Mouse (Mus musculus): Measurements from ENCODE around the gene Vrk3. TPM values are rescaled to one million over a fixed set of nuclear protein-coding genes. Genes with fewer than 3 reads are reported as not detected.

The Vrk3 gene
- polyA plus RNA-seq (2012; rRNA removed) (22.2 and 23.7 TPM in 2 replicates), polyA plus RNA-seq (2014; fragmentation: Nextera tagmentation; extraction: Ambion mirVana) (20.4 and 22.2 TPM in 2 replicates)

DNA sequence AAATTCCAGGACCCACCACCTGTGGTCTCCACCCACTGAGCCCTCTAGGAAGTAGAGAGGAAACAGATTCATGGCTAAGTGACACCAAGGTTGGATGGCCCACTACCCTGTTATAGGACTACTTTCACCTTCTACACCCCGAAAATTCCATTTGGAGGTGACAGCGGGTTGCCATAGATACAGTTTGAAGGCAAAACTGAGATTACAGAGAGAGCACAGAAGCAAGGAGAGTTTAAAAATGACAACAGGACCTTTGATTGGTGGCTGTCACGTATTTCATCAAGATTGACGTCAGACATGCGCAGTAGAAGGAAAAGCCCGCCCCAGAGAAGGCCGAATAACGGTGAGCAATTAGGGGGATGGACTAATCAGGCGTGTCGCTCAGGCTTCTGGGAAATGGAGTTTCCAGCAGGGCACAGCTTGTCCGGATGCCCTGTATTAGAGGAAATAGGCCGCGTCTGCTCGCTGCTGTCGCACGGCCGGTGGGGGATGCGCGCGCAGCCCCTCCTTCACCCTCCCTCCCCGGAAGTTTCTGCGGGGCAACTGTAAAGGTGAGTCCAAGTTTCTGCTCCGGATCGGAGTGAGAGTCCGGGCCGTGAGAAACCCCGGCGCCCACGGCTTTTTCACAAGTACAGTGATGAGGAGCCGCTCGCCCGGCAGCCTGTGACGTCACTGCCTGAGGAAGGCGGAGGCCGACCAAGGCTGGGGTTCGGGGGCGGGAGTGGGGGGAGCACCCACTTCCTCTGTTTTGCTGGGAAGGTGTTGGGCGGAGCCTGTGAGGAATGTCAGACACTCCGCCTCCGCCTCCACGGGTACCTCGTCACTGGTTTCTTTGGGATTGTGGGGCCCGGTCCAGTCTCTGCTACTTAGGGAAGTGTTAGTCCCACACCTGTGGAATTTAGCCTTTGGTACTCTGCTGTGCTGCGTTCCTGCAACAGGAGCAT, at the start of gene Vrk3:
TSS of gene Vrk3 (plus strand) at position 313 of the 944 bp plus-strand sequence.
- Histone ChIP-seq H3K36me3 (replicated peaks; ENCODE audit: control insufficient read depth, insufficient read depth, low read depth) (peaks cover 7% of the 10 kb centered on the region), H3K27me3 (ENCODE audit: control insufficient read depth, insufficient read depth, low read length) (no peaks in the 10 kb centered on the region), H3K4me2 (ENCODE audit: low read depth) (peak within 1 kb of the TSS; percentile 94), H3K9ac (replicated peaks) (peak within 1 kb of the TSS; percentile 87), H3K27ac (peak within 1 kb of the TSS; percentile 96), H3K9me3 (ENCODE audit: control insufficient read depth, low read length) (no peaks in the 10 kb centered on the region), H3K4me3 (ENCODE audit: insufficient read depth in 1 of 2, low read depth in 2 of 2, low read length in 2 of 2) (peak within 1 kb of the TSS; percentile 82 to 92), H3K4me1 (replicated peaks; ENCODE audit: control insufficient read depth in 2 of 2, insufficient read depth in 2 of 2, low read length in 1 of 2) (peaks cover 14 to 18% of the 10 kb centered on the region in 2 experiments)
- DNase-seq (ENCODE audit: low read depth in 3 of 3, low spot score in 3 of 3) (peak; percentile 98), ATAC-seq (ENCODE audit: insufficient read depth) (peak; percentile 98)
- TF ChIP-seq EP300 (IDR thresholded peaks at IDR 0.05; ENCODE audit: low read depth) (peak; percentile 5), CTCF (IDR thresholded peaks at IDR 0.05; ENCODE audit: low read depth) (no peak)
- WGBS (ENCODE audit: insufficient replicate concordance): under 1% methylated on average over 44 of the region's 44 CpGs

- Histone ChIP-seq H3K36me3 (replicated peaks; ENCODE audit: control insufficient read depth, insufficient read depth, low read depth) (no peaks in the 10 kb centered on the region), H3K4me3 (ENCODE audit: insufficient read depth in 1 of 2, low read depth in 2 of 2, low read length in 2 of 2) (no peak overlapping the region), H3K9me3 (ENCODE audit: control insufficient read depth, low read length) (no peaks in the 10 kb centered on the region), H3K4me2 (ENCODE audit: low read depth) (no peak overlapping the region), H3K27ac (no peak overlapping the region), H3K4me1 (replicated peaks; ENCODE audit: control insufficient read depth in 2 of 2, insufficient read depth in 2 of 2, low read length in 1 of 2) (peaks cover 4 to 5% of the 10 kb centered on the region in 2 experiments; a peak in 2 of 4 replicates), H3K27me3 (ENCODE audit: control insufficient read depth, insufficient read depth, low read length) (no peaks in the 10 kb centered on the region), H3K9ac (replicated peaks) (no peak overlapping the region)
- no peak for TF ChIP-seq EP300 (IDR thresholded peaks at IDR 0.05; ENCODE audit: low read depth)
- peak; percentile 59 for TF ChIP-seq CTCF (IDR thresholded peaks at IDR 0.05; ENCODE audit: low read depth)
- ATAC-seq (ENCODE audit: insufficient read depth) (no peak), DNase-seq (ENCODE audit: low read depth in 3 of 3, low spot score in 3 of 3) (no peak)
- WGBS (ENCODE audit: insufficient replicate concordance): 3% methylated on average over 6 of the region's 6 CpGs
Observed at GRCm38 (mm10) chr7:44701921-44702320, 46.3 kb upstream of the Vrk3 start.

- Histone ChIP-seq H3K9ac (replicated peaks) (no peak overlapping the region), H3K36me3 (replicated peaks; ENCODE audit: control insufficient read depth, insufficient read depth, low read depth) (no peaks in the 10 kb centered on the region), H3K27ac (no peak overlapping the region), H3K4me3 (ENCODE audit: insufficient read depth in 1 of 2, low read depth in 2 of 2, low read length in 2 of 2) (no peak overlapping the region), H3K27me3 (ENCODE audit: control insufficient read depth, insufficient read depth, low read length) (no peaks in the 10 kb centered on the region), H3K9me3 (ENCODE audit: control insufficient read depth, low read length) (no peaks in the 10 kb centered on the region), H3K4me2 (ENCODE audit: low read depth) (no peak overlapping the region), H3K4me1 (replicated peaks; ENCODE audit: control insufficient read depth in 2 of 2, insufficient read depth in 2 of 2, low read length in 1 of 2) (peaks cover 0 to under 1% of the 10 kb centered on the region in 2 experiments; a peak in 2 of 4 replicates)
- no peak for TF ChIP-seq CTCF (IDR thresholded peaks at IDR 0.05; ENCODE audit: low read depth)
- TF ChIP-seq EP300 (IDR thresholded peaks at IDR 0.05; ENCODE audit: low read depth): no peak
- DNase-seq (ENCODE audit: low read depth in 3 of 3, low spot score in 3 of 3) (no peak), ATAC-seq (ENCODE audit: insufficient read depth) (no peak)
- 60% methylated on average over 8 of the region's 8 CpGs for whole genome bisulfite sequencing (ENCODE audit: insufficient replicate concordance)
Observed at GRCm38 (mm10) chr7:44702985-44703384, 45.2 kb upstream of the Vrk3 start.

DNA sequence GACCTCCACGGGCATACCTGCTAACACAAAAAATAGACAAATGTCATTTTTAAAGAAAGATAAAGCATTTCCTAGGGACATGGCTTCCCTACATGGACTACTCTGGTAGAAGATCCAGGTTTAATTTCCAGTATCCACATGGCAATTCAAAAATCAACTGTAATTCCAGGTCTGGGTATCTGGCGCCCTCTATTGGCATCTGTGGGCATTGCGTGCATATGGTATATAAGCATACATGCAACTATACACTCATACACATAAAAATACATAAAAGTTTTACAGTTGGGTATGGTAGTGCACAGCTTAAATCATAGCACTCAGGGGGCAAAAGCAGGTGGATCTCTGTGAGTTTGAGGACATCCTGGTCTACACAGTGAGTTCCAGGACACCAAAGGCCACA, 43.9 kb upstream of the Vrk3 start:
- H3K4me3 ChIP-seq (ENCODE audit: insufficient read depth in 1 of 2, low read depth in 2 of 2, low read length in 2 of 2): no peak overlapping the region
- TF ChIP-seq CTCF (IDR thresholded peaks at IDR 0.05; ENCODE audit: low read depth) (peak; percentile 68), EP300 (IDR thresholded peaks at IDR 0.05; ENCODE audit: low read depth) (no peak)
- no peaks in the 10 kb centered on the region for H3K4me1 ChIP-seq (replicated peaks; ENCODE audit: control insufficient read depth in 2 of 2, insufficient read depth in 2 of 2, low read length in 1 of 2)
- H3K9me3 ChIP-seq (ENCODE audit: control insufficient read depth, low read length): no peaks in the 10 kb centered on the region
- no peak overlapping the region for H3K27ac ChIP-seq
- H3K36me3 ChIP-seq (replicated peaks; ENCODE audit: control insufficient read depth, insufficient read depth, low read depth): no peaks in the 10 kb centered on the region
- ATAC-seq (ENCODE audit: insufficient read depth) (no peak), DNase-seq (ENCODE audit: low read depth in 3 of 3, low spot score in 3 of 3) (no peak)
- no peak overlapping the region for H3K4me2 ChIP-seq (ENCODE audit: low read depth)
- no peaks in the 10 kb centered on the region for H3K27me3 ChIP-seq (ENCODE audit: control insufficient read depth, insufficient read depth, low read length)
- 42% methylated on average over 3 of the region's 3 CpGs for WGBS (ENCODE audit: insufficient replicate concordance)
- H3K9ac ChIP-seq (replicated peaks): no peak overlapping the region

GRCm38 (mm10) chr7:44705086-44705485, 43.1 kb upstream of the Vrk3 start:
- no peaks in the 10 kb centered on the region for H3K27me3 ChIP-seq (ENCODE audit: control insufficient read depth, insufficient read depth, low read length)
- no peak overlapping the region for H3K4me2 ChIP-seq (ENCODE audit: low read depth)
- no peak overlapping the region for H3K4me3 ChIP-seq (ENCODE audit: insufficient read depth in 1 of 2, low read depth in 2 of 2, low read length in 2 of 2)
- no peak for DNase-seq (ENCODE audit: low read depth in 3 of 3, low spot score in 3 of 3)
- 72% methylated on average over 4 of the region's 4 CpGs for WGBS (ENCODE audit: insufficient replicate concordance)
- H3K36me3 ChIP-seq (replicated peaks; ENCODE audit: control insufficient read depth, insufficient read depth, low read depth): no peaks in the 10 kb centered on the region
- no peaks in the 10 kb centered on the region for H3K9me3 ChIP-seq (ENCODE audit: control insufficient read depth, low read length)
- ATAC-seq (ENCODE audit: insufficient read depth): no peak
- TF ChIP-seq EP300 (IDR thresholded peaks at IDR 0.05; ENCODE audit: low read depth): no peak
- TF ChIP-seq CTCF (IDR thresholded peaks at IDR 0.05; ENCODE audit: low read depth): no peak
- H3K4me1 ChIP-seq (replicated peaks; ENCODE audit: control insufficient read depth in 2 of 2, insufficient read depth in 2 of 2, low read length in 1 of 2): no peaks in the 10 kb centered on the region
- no peak overlapping the region for H3K27ac ChIP-seq
- H3K9ac ChIP-seq (replicated peaks): no peak overlapping the region
